Mouse (Mus musculus) lung, postnatal 0 days (tissue): ENCODE results near the gene Klk1b5. TPM values are rescaled to one million over a fixed set of nuclear protein-coding genes. Genes with fewer than 3 reads are reported as not detected.
"Not testable (repeated sequence)": the region's sequence is repeated elsewhere in the genome, so short reads cannot be mapped to it uniquely, and the experiment has no call there.

Experiments
- ATAC-seq: fragments of 200-750 bp; cut with Nextera tagmentation; 2 replicates; pipeline ENCODE4 v1.8.0; 2017; ENCODE audit warnings: moderate library complexity
- DNase-seq: peaks from one replicate; pipeline ENCODE4 v3.0.0-alpha.2; 2016; ENCODE audit warnings: low spot score
- H3K27ac ChIP-seq: fragments of 300-500 bp; sonication (generic); 2 replicates; pipeline ENCODE4 v1.5.1; 2014; ENCODE audit warnings: antibody characterized with exemption, mild to moderate bottlenecking, low read length, mixed read lengths
- H3K27me3 ChIP-seq: fragments of 300-500 bp; sonication (generic); replicated peaks from 2 replicates; pipeline ENCODE4 v1.6.1; 2014; ENCODE audit warnings: low read length, mixed read lengths; ENCODE audit not compliant: insufficient read depth
- H3K36me3 ChIP-seq: fragments of 300-500 bp; sonication (generic); 2 replicates; pipeline ENCODE4 v1.6.1; 2014; ENCODE audit warnings: low read length, mixed read lengths; ENCODE audit not compliant: insufficient read depth
- H3K4me1 ChIP-seq: fragments of 300-500 bp; sonication (generic); 2 replicates; pipeline ENCODE4 v1.6.1; 2014; ENCODE audit warnings: antibody characterized with exemption, low read depth, low read length, mixed read lengths; ENCODE audit not compliant: insufficient read depth
- H3K4me2 ChIP-seq: fragments of 300-500 bp; sonication (generic); replicated peaks from 2 replicates; pipeline ENCODE4 v1.6.1; 2014; ENCODE audit warnings: low read depth, mild to moderate bottlenecking, low read length, moderate library complexity, mixed read lengths
- H3K4me3 ChIP-seq: fragments of 300-500 bp; sonication (generic); 2 replicates; pipeline ENCODE4 v1.5.1; 2014; ENCODE audit warnings: low read depth, low read length
- H3K9ac ChIP-seq: fragments of 300-500 bp; sonication (generic); replicated peaks from 2 replicates; pipeline ENCODE4 v1.6.1; 2014; ENCODE audit warnings: low read depth, mild to moderate bottlenecking
- H3K9me3 ChIP-seq: fragments of 300-500 bp; sonication (generic); 2 replicates; pipeline ENCODE4 v1.6.1; 2016; ENCODE audit warnings: low read length, mixed read lengths
- CTCF ChIP-seq: IDR thresholded peaks from 2 replicates; pipeline ENCODE4 v1.5.1; 2016; ENCODE audit warnings: antibody characterized with exemption, mild to moderate bottlenecking
- EP300 ChIP-seq: IDR thresholded peaks from 2 replicates; pipeline ENCODE4 v1.6.1; 2016; ENCODE audit warnings: antibody characterized with exemption, mild to moderate bottlenecking, control low read depth
- WGBS: fragments of 180-500 bp; shearing (Covaris S2); extraction: QIAGEN DNeasy Blood & Tissue Kit; methylation state at CpG from one replicate; pipeline ENCODE4 v1.1.7; 2014; 5-methylcytosine and 5-hydroxymethylcytosine counted together
- polyA plus RNA-seq: library from polyadenylated mRNA; unstranded; fragments of >200 nt; fragmentation: Nextera tagmentation; extraction: Ambion mirVana; gene quantifications from 2 replicates; pipeline ENCODE4 v1.2.1, GENCODE M21; 2015

Klk1b5 gene
- polyA plus RNA-seq, 1 experiment from 2014 or later, result not detected

GRCm38 (mm10) chr7:44241163-44241562, 25.4 kb downstream of the Klk1b5 start:
- H3K27me3 ChIP-seq, result no peaks in the 10 kb centered on the region
- H3K4me2 ChIP-seq, result no peak overlapping the region
- TF ChIP-seq EP300 (no peak), CTCF (no peak)
- no peaks in the 10 kb centered on the region for H3K36me3 ChIP-seq
- 55% methylated on average over 2 of the region's 2 CpGs for WGBS
- no peak overlapping the region for H3K27ac ChIP-seq
- H3K4me3 ChIP-seq, result no peak overlapping the region
- H3K9ac ChIP-seq, result no peak overlapping the region
- DNase-seq (no peak), ATAC-seq (no peak)
- H3K9me3 ChIP-seq, result no peaks in the 10 kb centered on the region
- peaks cover 7% of the 10 kb centered on the region; the same call in 1 of the 2 replicates for H3K4me1 ChIP-seq

- no peak overlapping the region for H3K9ac ChIP-seq
- 44% methylated on average over 1 of the region's 1 CpGs for WGBS
- no peaks in the 10 kb centered on the region for H3K36me3 ChIP-seq
- no peaks in the 10 kb centered on the region for H3K27me3 ChIP-seq
- no peak overlapping the region for H3K27ac ChIP-seq
- H3K4me1 ChIP-seq, result peaks cover 7% of the 10 kb centered on the region; the same call in 1 of the 2 replicates
- DNase-seq (no peak), ATAC-seq (no peak)
- no peak overlapping the region for H3K4me2 ChIP-seq
- no peaks in the 10 kb centered on the region for H3K9me3 ChIP-seq
- no peak overlapping the region for H3K4me3 ChIP-seq
- TF ChIP-seq EP300, result no peak
- TF ChIP-seq CTCF, result no peak
Observed at GRCm38 (mm10) chr7:44244080-44244479, 28.3 kb downstream of the Klk1b5 start.

- DNase-seq (peak; percentile 93), ATAC-seq (peak; percentile 94)
- H3K4me3 ChIP-seq, result peak within 1 kb of the TSS; percentile 81
- peak within 1 kb of the TSS; percentile 93 for H3K9ac ChIP-seq
- H3K27me3 ChIP-seq, result no peaks in the 10 kb centered on the region
- under 1% methylated on average over 60 of the region's 62 CpGs for WGBS
- peak within 1 kb of the TSS; percentile 92 for H3K27ac ChIP-seq
- no peak for TF ChIP-seq CTCF
- peak; percentile 90 for TF ChIP-seq EP300
- no peaks in the 10 kb centered on the region; the same call in 1 of the 2 replicates for H3K36me3 ChIP-seq
- H3K4me1 ChIP-seq, result peaks cover 7% of the 10 kb centered on the region; the same call in 1 of the 2 replicates
- peak within 1 kb of the TSS; percentile 74 for H3K4me2 ChIP-seq
- no peaks in the 10 kb centered on the region for H3K9me3 ChIP-seq
Observed at GRCm38 (mm10) chr7:44246055-44246983, 30.6 kb downstream of the Klk1b5 start, which contains the start of the genes 1700028J19Rik and 2410002F23Rik. 1700028J19Rik (minus strand) TSS chr7:44246695. 2410002F23Rik (plus strand) TSS chr7:44246722.

- Histone ChIP-seq H3K4me2 (peak overlapping the region; percentile 74), H3K27me3 (no peaks in the 10 kb centered on the region), H3K4me3 (peak overlapping the region; percentile 81), H3K27ac (peak overlapping the region; percentile 92), H3K4me1 (peaks cover 7% of the 10 kb centered on the region; the same call in 1 of the 2 replicates), H3K36me3 (no peaks in the 10 kb centered on the region; the same call in 1 of the 2 replicates), H3K9me3 (no peaks in the 10 kb centered on the region), H3K9ac (peak overlapping the region; percentile 93)
- 6% methylated on average over 20 of the region's 23 CpGs for WGBS
- no peak for TF ChIP-seq EP300
- TF ChIP-seq CTCF, result no peak
- ATAC-seq (peak; percentile 42), DNase-seq (peak; percentile 66)
Observed at GRCm38 (mm10) chr7:44246984-44247470, 31.3 kb downstream of the Klk1b5 start.

GRCm38 (mm10) chr7:44247971-44248370, 32.2 kb downstream of the Klk1b5 start:
- WGBS, result 76% methylated on average over 2 of the region's 2 CpGs
- H3K4me3 ChIP-seq, result no peak overlapping the region
- TF ChIP-seq EP300 (no peak), CTCF (no peak)

GRCm38 (mm10) chr7:44249248-44249647, 33.5 kb downstream of the Klk1b5 start:
- Histone ChIP-seq H3K4me2 (no peak overlapping the region), H3K36me3 (no peaks in the 10 kb centered on the region; the same call in 1 of the 2 replicates), H3K4me3 (no peak overlapping the region), H3K27ac (no peak overlapping the region), H3K27me3 (no peaks in the 10 kb centered on the region), H3K4me1 (peaks cover 7% of the 10 kb centered on the region; the same call in 1 of the 2 replicates), H3K9ac (no peak overlapping the region), H3K9me3 (no peaks in the 10 kb centered on the region)
- 88% methylated on average over 4 of the region's 4 CpGs for WGBS
- ATAC-seq (no peak), DNase-seq (no peak)
- TF ChIP-seq EP300 (no peak), CTCF (no peak)

More at GRCm38 (mm10) chr7:44247971-44248370, 32.2 kb downstream of the Klk1b5 start:
- no peaks in the 10 kb centered on the region for H3K27me3 ChIP-seq
- DNase-seq (no peak), ATAC-seq (no peak)
- H3K36me3 ChIP-seq, result no peaks in the 10 kb centered on the region; the same call in 1 of the 2 replicates
- no peak overlapping the region for H3K9ac ChIP-seq
- no peaks in the 10 kb centered on the region for H3K9me3 ChIP-seq
- H3K4me1 ChIP-seq, result peaks cover 7% of the 10 kb centered on the region; the same call in 1 of the 2 replicates
- no peak overlapping the region for H3K4me2 ChIP-seq
- no peak overlapping the region for H3K27ac ChIP-seq

GRCm38 (mm10) chr7:44250732-44251275, 35.1 kb downstream of the Klk1b5 start:
- H3K4me2 ChIP-seq, H3K27ac ChIP-seq, ATAC-seq, H3K9me3 ChIP-seq, H3K9ac ChIP-seq, H3K27me3 ChIP-seq, H3K4me3 ChIP-seq, DNase-seq, H3K4me1 ChIP-seq, H3K36me3 ChIP-seq: not testable (repeated sequence)
- WGBS, result 88% methylated on average over 17 of the region's 17 CpGs
